Mouse (Mus musculus): ENCODE results near the gene Tada2a. TPM values are rescaled to one million over a fixed set of nuclear protein-coding genes. Genes with fewer than 3 reads are reported as not detected.

Tada2a gene
- polyA plus RNA-seq, 1 experiment from 2014 or later: 27.7 TPM

- H3K4me2 ChIP-seq: peak within 1 kb of the TSS; percentile 86
- ATAC-seq (ENCODE audit: low read depth): no peak
- no peaks in the 10 kb centered on the region for H3K9me3 ChIP-seq
- H3K4me1 ChIP-seq (replicated peaks): peaks cover 29% of the 10 kb centered on the region
- no peak within 1 kb of the TSS for H3K27ac ChIP-seq (replicated peaks)
- peak within 1 kb of the TSS; percentile 63 for H3K4me3 ChIP-seq
- no peaks in the 10 kb centered on the region for H3K36me3 ChIP-seq
- peak within 1 kb of the TSS; percentile 72 for H3K9ac ChIP-seq
- H3K27me3 ChIP-seq: peaks cover 44% of the 10 kb centered on the region
- WGBS: 15% methylated on average over 11 of the region's 11 CpGs
Observed at GRCm38 (mm10) chr11:84069034-84069370, 60.4 kb downstream of the Tada2a start, which contains the start of gene Dusp14. Gene Dusp14 (minus strand): TSS chr11:84069261.

DNA sequence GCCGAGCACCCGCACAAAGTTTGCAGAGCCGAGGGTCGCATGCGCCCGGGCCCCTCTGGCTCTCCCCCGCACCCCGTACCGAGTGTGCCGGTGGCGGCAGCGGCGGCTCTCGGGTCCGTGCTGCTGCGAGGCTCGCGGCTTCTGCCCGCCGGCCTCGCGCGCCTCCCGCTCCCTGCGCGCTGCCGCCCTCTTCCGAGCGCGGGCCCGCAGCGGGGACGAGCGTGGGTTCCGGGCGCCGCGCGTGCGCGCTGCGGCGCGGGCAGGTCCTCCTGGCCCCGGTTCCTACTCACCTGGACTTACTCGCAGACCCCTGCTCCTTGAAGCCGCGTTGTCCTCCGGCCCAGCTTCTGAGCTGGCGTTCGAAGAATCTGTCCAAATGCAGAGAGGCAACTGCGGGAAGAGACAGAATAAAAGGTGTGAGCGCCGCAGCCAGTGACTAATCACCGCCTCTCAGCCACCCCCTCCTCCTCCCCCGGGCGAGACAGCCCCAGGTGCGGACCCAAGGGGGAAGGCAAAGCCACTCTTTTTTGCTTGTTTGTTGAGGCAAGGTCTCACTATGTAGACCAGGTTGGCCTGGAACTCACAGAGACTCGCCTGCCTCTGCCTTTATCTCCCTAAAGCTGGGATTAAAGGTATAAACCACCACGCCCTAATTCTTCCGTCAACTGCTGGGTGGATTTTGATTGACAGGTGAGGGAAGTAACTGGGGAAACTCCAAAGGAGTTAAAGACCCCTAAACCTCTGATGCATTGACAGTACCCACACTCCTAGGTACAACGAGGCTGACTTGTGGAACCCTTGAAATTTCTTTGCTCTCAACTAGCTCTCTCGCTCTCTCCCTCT, 61.0 kb downstream of the Tada2a start:
- Histone ChIP-seq H3K4me3 (peak overlapping the region; percentile 63), H3K9ac (peak overlapping the region; percentile 72), H3K4me2 (peak overlapping the region; percentile 86), H3K4me1 (replicated peaks) (peaks cover 29% of the 10 kb centered on the region), H3K36me3 (no peaks in the 10 kb centered on the region), H3K27me3 (peaks cover 44% of the 10 kb centered on the region), H3K27ac (replicated peaks) (no peak overlapping the region), H3K9me3 (no peaks in the 10 kb centered on the region)
- peak; percentile 68 for ATAC-seq (ENCODE audit: low read depth)
- 2% methylated on average over 62 of the region's 63 CpGs for WGBS

DNA sequence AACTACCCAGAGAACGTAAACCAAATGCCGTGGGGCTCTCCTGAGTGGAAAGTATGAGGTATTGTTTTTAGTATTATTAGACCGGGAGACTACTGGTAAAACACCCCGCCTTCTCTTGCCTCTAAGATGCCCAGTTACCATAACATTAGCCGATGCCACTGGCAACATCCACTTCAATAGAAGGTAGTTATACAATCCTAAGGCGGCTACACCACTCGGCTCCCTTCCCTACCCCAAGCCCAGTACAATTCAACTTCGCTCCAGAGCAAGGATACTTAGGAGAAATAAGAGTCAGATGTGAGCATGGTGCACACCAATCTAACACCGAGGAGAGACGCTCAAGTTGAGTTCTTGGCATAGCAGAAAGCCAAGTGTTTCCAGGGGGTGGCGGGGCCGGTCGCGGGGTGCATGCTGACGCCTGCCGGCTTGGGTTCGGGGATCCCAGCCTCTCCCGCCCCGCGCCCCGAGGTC, 61.6 kb downstream of the Tada2a start:
- H3K4me3 ChIP-seq: peak overlapping the region; percentile 63
- peaks cover 29% of the 10 kb centered on the region for H3K4me1 ChIP-seq (replicated peaks)
- peaks cover 44% of the 10 kb centered on the region for H3K27me3 ChIP-seq
- H3K4me2 ChIP-seq: peak overlapping the region; percentile 86
- no peaks in the 10 kb centered on the region for H3K36me3 ChIP-seq
- peak overlapping the region; percentile 72 for H3K9ac ChIP-seq
- H3K9me3 ChIP-seq: no peaks in the 10 kb centered on the region
- peak; percentile 51 for ATAC-seq (ENCODE audit: low read depth)
- WGBS: 2% methylated on average over 21 of the region's 21 CpGs
- H3K27ac ChIP-seq (replicated peaks): no peak overlapping the region

- WGBS: 4% methylated on average over 18 of the region's 18 CpGs
Observed at GRCm38 (mm10) chr11:84066927-84067645, 62.3 kb downstream of the Tada2a start.

DNA sequence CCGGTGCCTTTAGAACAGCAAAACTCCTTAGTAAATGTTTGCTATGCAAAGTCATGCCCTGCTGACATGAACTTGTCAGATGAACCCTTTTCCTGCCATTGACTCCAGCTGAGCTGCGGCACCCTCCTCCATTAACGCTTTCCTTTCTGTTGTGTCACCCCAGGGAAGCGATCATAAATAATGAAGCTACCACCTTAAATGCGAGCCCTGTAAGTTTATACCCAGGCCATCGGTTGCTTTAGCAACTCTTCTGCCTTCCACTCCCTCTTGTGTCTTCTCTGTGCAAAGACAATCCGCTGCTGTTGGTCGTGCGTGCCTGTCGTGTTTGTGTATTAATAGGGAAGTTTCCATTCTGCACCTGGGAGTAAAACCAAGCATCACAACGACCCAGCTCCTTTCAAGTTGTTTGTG, 63.3 kb downstream of the Tada2a start:
- Histone ChIP-seq H3K4me1 (replicated peaks) (peaks cover 29% of the 10 kb centered on the region), H3K27me3 (peaks cover 44% of the 10 kb centered on the region), H3K4me2 (peak overlapping the region; percentile 86; the same call in 1 of the 2 replicates), H3K36me3 (no peaks in the 10 kb centered on the region), H3K9me3 (no peaks in the 10 kb centered on the region), H3K27ac (replicated peaks) (no peak overlapping the region), H3K4me3 (no peak overlapping the region), H3K9ac (no peak overlapping the region)
- 3% methylated on average over 11 of the region's 11 CpGs for WGBS
- no peak for ATAC-seq (ENCODE audit: low read depth)

More at GRCm38 (mm10) chr11:84066927-84067645, 62.3 kb downstream of the Tada2a start:
- no peak for ATAC-seq (ENCODE audit: low read depth)
- peak overlapping the region; percentile 86 for H3K4me2 ChIP-seq
- no peak overlapping the region for H3K27ac ChIP-seq (replicated peaks)
- H3K4me1 ChIP-seq (replicated peaks): peaks cover 29% of the 10 kb centered on the region
- H3K4me3 ChIP-seq: peak overlapping the region; percentile 63
- H3K36me3 ChIP-seq: no peaks in the 10 kb centered on the region
- no peaks in the 10 kb centered on the region for H3K9me3 ChIP-seq
- peaks cover 44% of the 10 kb centered on the region for H3K27me3 ChIP-seq
- H3K9ac ChIP-seq: 0 out of 2 replicates have a peak overlapping the region, but pooled peaks have one; percentile 26

DNA sequence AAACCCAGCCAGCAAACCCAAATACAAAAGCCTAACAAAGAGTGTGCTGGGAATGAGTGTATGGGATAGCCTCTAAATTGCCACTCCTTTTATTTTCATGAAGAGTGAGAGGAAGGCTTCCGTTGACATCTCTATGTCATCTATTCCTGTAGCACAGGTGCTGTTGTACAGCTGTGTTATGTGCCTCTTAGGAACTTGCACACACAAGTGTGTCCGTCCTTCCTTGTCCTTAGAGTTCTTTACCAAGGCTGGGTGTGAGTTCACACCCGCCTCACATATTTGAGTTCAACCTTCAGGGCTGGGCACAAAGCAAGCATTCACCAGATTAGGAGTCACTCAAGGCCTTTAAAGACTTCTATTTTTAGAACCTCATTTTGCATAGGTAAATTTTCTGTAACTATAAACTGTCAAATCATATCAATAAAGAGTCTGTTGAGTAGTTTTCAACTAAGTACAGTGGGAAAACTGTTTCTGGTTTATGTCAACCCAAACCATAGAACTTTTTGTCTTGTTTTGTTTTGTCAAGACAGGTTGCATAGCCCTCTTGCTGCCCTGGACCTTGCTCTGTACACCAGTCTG, 65.7 kb downstream of the Tada2a start:
- no peak overlapping the region for H3K27ac ChIP-seq (replicated peaks)
- H3K36me3 ChIP-seq: no peaks in the 10 kb centered on the region
- 90% methylated on average over 3 of the region's 3 CpGs for WGBS

DNA sequence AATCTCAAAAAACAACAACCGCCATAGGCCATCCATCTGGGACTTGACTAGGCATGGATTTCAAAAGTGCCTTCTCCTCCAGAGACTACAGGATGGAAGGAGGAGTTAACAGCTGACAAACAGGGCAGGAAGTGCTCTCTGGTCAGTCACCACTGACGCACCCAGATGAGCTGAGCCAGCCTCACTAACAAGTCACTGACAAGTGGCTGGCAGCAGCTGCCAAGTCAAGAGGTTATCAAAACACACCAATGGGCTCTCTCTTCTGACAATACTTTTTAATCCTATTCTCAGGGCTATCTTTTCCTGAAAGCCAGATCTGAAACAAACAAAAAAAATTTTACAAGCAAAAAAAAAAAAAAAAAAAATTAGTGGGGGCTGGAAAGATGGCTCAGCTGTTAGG, 66.6 kb downstream of the Tada2a start:
- Histone ChIP-seq H3K4me1 (replicated peaks) (peaks cover 22% of the 10 kb centered on the region), H3K36me3 (no peaks in the 10 kb centered on the region), H3K27me3 (peaks cover 25% of the 10 kb centered on the region), H3K27ac (replicated peaks) (no peak overlapping the region), H3K9me3 (no peaks in the 10 kb centered on the region), H3K9ac (no peak overlapping the region), H3K4me3 (no peak overlapping the region), H3K4me2 (no peak overlapping the region)
- 65% methylated on average over 2 of the region's 2 CpGs for WGBS
- no peak for ATAC-seq (ENCODE audit: low read depth)

More for the DNA sequence above, 65.7 kb downstream of the Tada2a start:
- H3K9me3 ChIP-seq: no peaks in the 10 kb centered on the region
- H3K9ac ChIP-seq: no peak overlapping the region
- ATAC-seq (ENCODE audit: low read depth): no peak
- H3K27me3 ChIP-seq: peaks cover 29% of the 10 kb centered on the region
- H3K4me2 ChIP-seq: no peak overlapping the region
- H3K4me3 ChIP-seq: no peak overlapping the region
- peaks cover 27% of the 10 kb centered on the region for H3K4me1 ChIP-seq (replicated peaks)

DNA sequence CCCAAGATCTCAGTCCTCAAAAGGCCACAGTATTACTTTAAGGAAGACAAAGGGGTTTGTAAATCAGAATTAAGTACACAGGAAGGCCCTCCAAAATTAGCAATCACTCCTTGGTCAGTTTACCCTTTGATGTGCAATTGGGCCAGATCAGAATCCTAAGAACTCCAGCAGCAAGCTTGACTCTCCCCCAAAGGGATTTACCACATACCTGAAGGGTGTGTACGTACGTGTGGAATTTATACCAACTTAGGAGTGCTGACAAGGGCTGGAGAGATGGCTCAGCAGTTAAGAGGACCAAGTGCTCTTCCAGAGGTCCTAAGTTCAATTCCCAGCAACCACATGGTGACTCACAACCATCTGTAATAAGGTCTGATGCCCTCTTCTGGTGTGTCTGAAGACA, 67.5 kb downstream of the Tada2a start:
- Histone ChIP-seq H3K27ac (replicated peaks) (no peak overlapping the region), H3K36me3 (no peaks in the 10 kb centered on the region), H3K9ac (no peak overlapping the region), H3K27me3 (peaks cover 15% of the 10 kb centered on the region), H3K4me3 (no peak overlapping the region), H3K4me1 (replicated peaks) (peaks cover 13% of the 10 kb centered on the region), H3K9me3 (no peaks in the 10 kb centered on the region), H3K4me2 (no peak overlapping the region)
- WGBS: 96% methylated on average over 2 of the region's 2 CpGs
- no peak for ATAC-seq (ENCODE audit: low read depth)

DNA sequence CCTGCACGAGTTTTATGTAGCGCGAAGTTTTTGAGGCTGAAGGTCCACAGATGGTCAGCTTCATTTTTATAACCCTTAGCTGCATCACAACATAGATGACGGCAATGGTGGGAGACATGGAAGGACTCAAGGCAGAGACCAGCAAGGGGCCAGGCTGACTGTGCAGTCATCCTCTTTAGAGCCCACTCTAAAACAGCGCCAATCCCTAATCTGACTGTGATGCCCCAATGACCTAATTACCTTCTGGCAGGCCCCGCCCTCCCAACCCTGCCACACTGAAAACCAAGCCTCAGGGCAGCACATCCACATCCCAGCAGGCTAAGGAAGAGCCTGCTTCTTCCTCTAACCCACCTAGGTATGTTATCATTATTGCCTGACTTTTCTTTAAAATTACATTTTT, 68.8 kb downstream of the Tada2a start:
- Histone ChIP-seq H3K9ac (no peak overlapping the region), H3K27ac (replicated peaks) (no peak overlapping the region), H3K4me1 (replicated peaks) (peaks cover 2% of the 10 kb centered on the region; the same call in 1 of the 2 replicates), H3K9me3 (no peaks in the 10 kb centered on the region), H3K4me3 (no peak overlapping the region), H3K4me2 (no peak overlapping the region), H3K27me3 (peaks cover 3% of the 10 kb centered on the region; the same call in 1 of the 2 replicates), H3K36me3 (no peaks in the 10 kb centered on the region)
- 74% methylated on average over 6 of the region's 6 CpGs for WGBS
- no peak for ATAC-seq (ENCODE audit: low read depth)

- Histone ChIP-seq H3K9me3 (no peaks in the 10 kb centered on the region), H3K36me3 (no peaks in the 10 kb centered on the region), H3K4me3 (no peak overlapping the region), H3K9ac (no peak overlapping the region), H3K4me1 (replicated peaks) (no peaks in the 10 kb centered on the region), H3K27ac (replicated peaks) (no peak overlapping the region), H3K4me2 (no peak overlapping the region), H3K27me3 (no peaks in the 10 kb centered on the region)
- no peak for ATAC-seq (ENCODE audit: low read depth)
- WGBS: 92% methylated on average over 2 of the region's 2 CpGs
Observed at GRCm38 (mm10) chr11:84059784-84060183, 69.6 kb downstream of the Tada2a start.

- WGBS: 96% methylated on average over 2 of the region's 2 CpGs
- ATAC-seq (ENCODE audit: low read depth): no peak
- Histone ChIP-seq H3K4me2 (no peak overlapping the region), H3K27ac (replicated peaks) (no peak overlapping the region), H3K9ac (no peak overlapping the region), H3K27me3 (no peaks in the 10 kb centered on the region), H3K4me3 (no peak overlapping the region), H3K4me1 (replicated peaks) (peaks cover 13% of the 10 kb centered on the region), H3K36me3 (no peaks in the 10 kb centered on the region), H3K9me3 (no peaks in the 10 kb centered on the region)
Observed at GRCm38 (mm10) chr11:84057418-84057817, 72.0 kb downstream of the Tada2a start.

Measured in neural tube, embryonic 13.5 days (tissue).